Mouse (Mus musculus) cerebellum, adult 2 months (tissue): ENCODE results near the gene Nt5dc1. TPM values are rescaled to one million over a fixed set of nuclear protein-coding genes. Genes with fewer than 3 reads are reported as not detected.
A peak's percentile ranks its signal among the peaks of the same experiment; 100 is the strongest.

Experiments
- DNase-seq, 2 experiments: peaks; one replicate each; pipeline ENCODE4 v3.0.0; 2021
- H3K27ac ChIP-seq: fragments of 200-500 bp; 2 replicates; pipeline ENCODE4 v1.5.1; 2012; ENCODE audit warnings: low read length, control low read depth, inconsistent platforms; ENCODE audit not compliant: insufficient read depth
- H3K27me3 ChIP-seq: fragments of 200-500 bp; 2 replicates; pipeline ENCODE4 v1.6.1; 2012; ENCODE audit warnings: inconsistent platforms, mild to moderate bottlenecking, low read length, moderate library complexity; ENCODE audit not compliant: control insufficient read depth, insufficient read depth
- H3K4me1 ChIP-seq: fragments of 200-500 bp; 2 replicates; pipeline ENCODE4 v1.6.1; 2011; ENCODE audit warnings: low read length; ENCODE audit not compliant: control insufficient read depth, insufficient read depth
- H3K4me3 ChIP-seq: fragments of 200-500 bp; replicated peaks from 2 replicates; pipeline ENCODE3; 2011; ENCODE audit warnings: mild to moderate bottlenecking, low read depth, low read length, control low read depth; ENCODE audit not compliant: insufficient read depth
- CTCF ChIP-seq: fragments of 200-500 bp; IDR thresholded peaks from 2 replicates; pipeline ENCODE4 v1.5.1; 2011; ENCODE audit warnings: low read depth, mild to moderate bottlenecking, control low read depth, low read length, moderate library complexity, borderline replicate concordance; ENCODE audit not compliant: insufficient read depth
- POLR2A ChIP-seq: fragments of 200-500 bp; IDR thresholded peaks from 2 replicates; pipeline ENCODE4 v1.6.1; 2011; ENCODE audit warnings: low read length, control low read depth, borderline replicate concordance; ENCODE audit not compliant: insufficient read depth
- WGBS: fragments of 180-500 bp; shearing (Covaris S2); methylation state at CpG from one replicate; pipeline ENCODE4 v1.1.7; 2018; 5-methylcytosine and 5-hydroxymethylcytosine counted together
- polyA plus RNA-seq: library from polyadenylated mRNA; depleted of rRNA; stranded (reverse); fragments of >200 nt; gene quantifications from 2 replicates; pipeline ENCODE4 v1.2.3, GENCODE M21; 2012

Nt5dc1 gene
- polyA plus RNA-seq, 1 experiment: 2.0 TPM

DNA sequence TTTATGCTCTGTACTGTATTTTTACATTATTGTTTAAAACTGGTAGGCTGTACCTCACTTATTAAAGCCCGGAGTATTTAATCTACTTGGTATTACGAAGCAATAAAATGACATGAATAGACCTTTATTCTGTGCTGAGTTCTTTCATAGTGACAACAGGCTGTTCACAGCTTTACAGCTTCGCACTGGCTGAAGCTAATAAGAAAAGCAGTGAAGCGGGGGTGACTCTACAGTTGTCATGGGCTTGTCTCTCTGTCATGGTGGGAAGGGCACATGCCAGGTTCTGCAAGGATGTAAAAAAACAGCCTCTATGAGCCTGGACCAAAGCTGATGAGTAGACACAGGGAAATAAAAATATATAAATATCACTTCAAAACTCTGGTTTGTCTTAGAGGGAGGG is 21.4 kb downstream of the Nt5dc1 start:
- WGBS: 78% methylated on average over 4 of the region's 4 CpGs
- Histone ChIP-seq H3K4me1 (no peaks in the 10 kb centered on the region), H3K4me3 (no peak overlapping the region), H3K27ac (no peak overlapping the region), H3K27me3 (no peaks in the 10 kb centered on the region)
- DNase-seq: no peak
- no peak for TF ChIP-seq CTCF
- no peak for TF ChIP-seq POLR2A

- Histone ChIP-seq H3K4me1 (no peaks in the 10 kb centered on the region), H3K4me3 (no peak within 1 kb of the TSS), H3K27me3 (no peaks in the 10 kb centered on the region), H3K27ac (no peak within 1 kb of the TSS)
- no peak for DNase-seq
- 75% methylated on average over 8 of the region's 8 CpGs for WGBS
- no peak for TF ChIP-seq CTCF
- TF ChIP-seq POLR2A: no peak
Measured at GRCm38 (mm10) chr10:34389681-34390080, 28.7 kb downstream of the Nt5dc1 start, which contains the start of gene Col10a1. Gene Col10a1 (plus strand): TSS chr10:34389981.

GRCm38 (mm10) chr10:34385636-34386035 is 32.7 kb downstream of the Nt5dc1 start:
- H3K27ac ChIP-seq: no peak overlapping the region
- 82% methylated on average over 5 of the region's 5 CpGs for WGBS

GRCm38 (mm10) chr10:34373332-34373731 is 45.0 kb downstream of the Nt5dc1 start:
- Histone ChIP-seq H3K4me1 (no peaks in the 10 kb centered on the region), H3K4me3 (no peak overlapping the region), H3K27me3 (no peaks in the 10 kb centered on the region), H3K27ac (no peak overlapping the region)
- 96% methylated on average over 7 of the region's 7 CpGs for WGBS
- TF ChIP-seq CTCF: no peak
- TF ChIP-seq POLR2A: no peak
- no peak for DNase-seq

More at GRCm38 (mm10) chr10:34385636-34386035, 32.7 kb downstream of the Nt5dc1 start:
- Histone ChIP-seq H3K4me3 (no peak overlapping the region), H3K27me3 (no peaks in the 10 kb centered on the region), H3K4me1 (no peaks in the 10 kb centered on the region)
- no peak for DNase-seq
- TF ChIP-seq CTCF: no peak
- TF ChIP-seq POLR2A: no peak

DNA sequence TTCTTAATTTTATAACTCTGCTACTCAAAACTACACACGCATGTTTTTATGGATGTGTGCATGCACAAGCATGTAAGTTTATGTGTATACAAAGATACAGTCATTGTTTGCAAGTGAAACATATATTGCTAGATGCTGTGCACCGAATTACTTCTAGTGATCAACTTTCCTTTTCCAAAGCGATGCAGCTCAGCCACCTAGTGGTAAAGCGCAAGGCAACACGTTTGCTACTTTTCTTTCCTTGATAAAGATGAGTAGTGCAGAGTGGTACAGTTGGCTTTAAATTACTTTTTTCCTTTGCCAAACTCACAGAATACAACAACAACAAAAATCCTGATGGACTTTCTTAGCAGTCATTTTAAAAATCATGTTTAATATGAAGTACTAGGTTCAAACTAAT is 50.2 kb downstream of the Nt5dc1 start:
- WGBS: 68% methylated on average over 5 of the region's 5 CpGs
- Histone ChIP-seq H3K27me3 (no peaks in the 10 kb centered on the region), H3K27ac (no peak overlapping the region), H3K4me1 (no peaks in the 10 kb centered on the region), H3K4me3 (no peak overlapping the region)
- DNase-seq: no peak
- TF ChIP-seq CTCF (0 out of 2 replicates have a peak, but pooled peaks have one; percentile 4), POLR2A (no peak)

GRCm38 (mm10) chr10:34363756-34364155 is 54.6 kb downstream of the Nt5dc1 start:
- Histone ChIP-seq H3K27ac (no peak overlapping the region), H3K27me3 (no peaks in the 10 kb centered on the region), H3K4me1 (no peaks in the 10 kb centered on the region), H3K4me3 (no peak overlapping the region)
- TF ChIP-seq CTCF: no peak
- no peak for TF ChIP-seq POLR2A
- peak in 1 of 2 experiments; percentile 26 for DNase-seq

- DNase-seq: no peak
- TF ChIP-seq POLR2A: no peak
- no peak for TF ChIP-seq CTCF
- Histone ChIP-seq H3K4me1 (no peaks in the 10 kb centered on the region), H3K27me3 (no peaks in the 10 kb centered on the region), H3K27ac (no peak overlapping the region), H3K4me3 (no peak overlapping the region)
- WGBS: 56% methylated on average over 3 of the region's 3 CpGs
Measured at GRCm38 (mm10) chr10:34358263-34358662, 60.1 kb downstream of the Nt5dc1 start.

- H3K4me3 ChIP-seq: no peak overlapping the region
- WGBS: 79% methylated on average over 4 of the region's 4 CpGs
- no peak for DNase-seq
- no peaks in the 10 kb centered on the region for H3K4me1 ChIP-seq
- no peak for TF ChIP-seq POLR2A
- no peak for TF ChIP-seq CTCF
- H3K27ac ChIP-seq: no peak overlapping the region
- H3K27me3 ChIP-seq: no peaks in the 10 kb centered on the region
Measured at GRCm38 (mm10) chr10:34352166-34352565, 66.2 kb downstream of the Nt5dc1 start.
